Mouse (Mus musculus): ENCODE measurements around the gene Cfap69. TPM values are rescaled to one million over a fixed set of nuclear protein-coding genes. Genes with fewer than 3 reads are reported as not detected.

The Cfap69 gene
- 1.6 and 1.9 TPM in 2 replicates for polyA plus RNA-seq (2015; fragmentation: Nextera tagmentation; extraction: Ambion mirVana)

DNA sequence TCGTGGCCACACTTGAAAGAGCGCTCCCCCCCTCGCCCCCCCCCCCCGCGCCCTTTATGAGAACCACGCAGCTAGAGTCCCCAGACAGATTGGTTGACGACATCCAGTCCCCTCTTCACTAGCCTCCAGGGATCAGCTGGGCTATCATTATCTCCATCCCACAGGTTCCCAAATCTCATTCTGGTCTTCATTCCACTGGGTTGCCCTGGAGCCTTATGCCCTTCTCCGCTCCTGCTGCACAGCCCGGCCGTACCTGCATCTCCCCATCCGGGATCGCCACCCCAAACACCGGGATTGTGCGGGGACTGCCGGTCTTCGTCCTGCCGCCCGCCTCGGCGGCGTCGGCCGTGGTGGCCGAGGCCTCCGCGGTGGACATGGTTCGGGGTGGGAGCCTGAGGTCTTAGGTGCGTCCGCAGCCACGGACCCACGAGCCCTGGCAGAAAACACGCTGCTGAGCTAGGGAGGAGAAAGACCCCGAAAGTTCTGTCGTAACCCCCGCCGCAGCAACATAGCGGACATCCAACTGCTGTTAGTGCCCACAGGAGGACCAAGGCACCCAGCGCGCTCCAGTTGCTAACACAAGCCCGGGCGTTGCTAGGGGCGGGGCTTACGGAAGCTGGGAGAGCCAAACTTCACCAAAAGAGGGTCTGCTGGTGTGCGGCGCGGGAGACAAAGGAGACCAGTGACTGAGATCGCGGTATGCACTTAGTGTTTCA is at the start of gene Cfap69:
Gene Cfap69, minus strand, starts transcription at position 585 of the 716 bp plus-strand sequence.
- peak within 1 kb of the TSS; percentile 64 for H3K9ac ChIP-seq
- no peak within 1 kb of the TSS for H3K27ac ChIP-seq
- peak within 1 kb of the TSS; percentile 98 for H3K4me2 ChIP-seq
- no peaks in the 10 kb centered on the region for H3K9me3 ChIP-seq (replicated peaks)
- H3K36me3 ChIP-seq: no peaks in the 10 kb centered on the region
- under 1% methylated on average over 48 of the region's 48 CpGs for WGBS
- H3K4me3 ChIP-seq: peak within 1 kb of the TSS; percentile 76
- H3K4me1 ChIP-seq (replicated peaks): peaks cover 7% of the 10 kb centered on the region; the same call in 1 of the 2 replicates
- ATAC-seq (replicated peaks; ENCODE audit: insufficient number of reproducible peaks, insufficient read depth, low FRiP score, low read depth): peak; percentile 90
- H3K27me3 ChIP-seq: 0 out of 2 replicates have a peak, but pooled peaks cover 7% of the 10 kb centered on the region

DNA sequence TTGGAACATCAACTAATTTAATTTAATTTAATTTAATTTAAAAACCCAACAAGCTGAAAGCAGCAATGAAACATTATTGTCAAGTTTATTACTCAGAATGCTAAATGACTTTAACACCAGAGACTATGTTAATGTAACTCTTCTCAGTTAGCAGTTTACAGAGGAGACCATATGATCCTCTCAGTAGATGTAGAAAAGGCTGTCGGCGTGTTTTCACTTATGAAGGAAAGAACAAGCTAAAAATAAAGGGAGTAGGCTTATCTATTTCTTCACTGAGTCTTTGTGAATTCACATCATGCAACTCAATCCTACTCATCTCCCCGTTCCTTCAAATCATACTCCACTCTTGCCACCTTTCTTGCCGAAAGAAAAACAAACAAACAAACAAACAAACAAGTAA is 47.0 kb upstream of the Cfap69 start:
- no peak for ATAC-seq (replicated peaks; ENCODE audit: insufficient number of reproducible peaks, insufficient read depth, low FRiP score, low read depth)
- no peaks in the 10 kb centered on the region for H3K9me3 ChIP-seq (replicated peaks)
- 48% methylated on average over 4 of the region's 4 CpGs for WGBS

DNA sequence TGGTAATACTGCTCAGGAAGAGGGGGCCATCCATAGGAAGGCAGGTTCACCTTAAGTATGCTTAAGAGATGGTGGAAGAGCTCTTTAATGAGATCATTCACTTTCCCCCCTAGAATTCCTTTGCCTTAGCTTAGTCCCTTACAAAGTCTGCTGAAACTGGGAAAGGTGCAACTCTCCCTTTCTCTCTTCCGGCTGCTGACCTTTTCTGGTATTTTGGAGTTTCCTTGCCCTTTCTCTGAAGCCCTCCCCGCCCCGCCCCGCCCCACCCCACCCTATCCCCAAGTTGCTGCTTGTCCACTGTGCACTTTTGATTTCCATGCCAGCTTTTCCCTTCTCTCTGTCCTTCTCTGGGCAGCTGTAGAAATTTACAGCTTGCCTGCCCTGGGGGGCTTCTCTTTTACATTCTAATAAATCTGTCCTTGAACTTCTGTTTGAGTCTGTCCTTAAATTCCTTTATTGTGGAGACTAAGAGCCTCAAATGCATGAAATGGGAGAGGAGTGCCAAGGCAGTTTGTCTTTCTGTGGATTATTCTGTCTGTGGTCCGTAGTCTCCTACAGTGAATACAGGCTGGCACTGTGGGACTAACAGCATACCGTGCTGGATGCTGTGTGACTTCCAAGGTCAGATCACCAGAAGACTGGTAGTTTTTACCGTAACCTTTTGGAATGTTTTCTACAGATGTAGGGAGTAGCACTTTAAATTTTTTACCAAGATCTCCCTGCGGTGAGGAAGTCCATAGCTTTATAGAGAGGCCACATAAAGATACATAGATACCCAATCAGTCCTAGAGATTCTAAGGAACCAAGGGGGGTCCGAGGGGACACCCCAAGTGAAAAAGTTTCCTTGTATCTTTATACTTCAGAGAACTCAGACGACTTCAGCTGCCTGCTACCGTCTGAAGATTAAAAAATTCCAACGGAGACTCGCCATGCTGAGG is 43.6 kb upstream of the Cfap69 start:
- ATAC-seq (replicated peaks; ENCODE audit: insufficient number of reproducible peaks, insufficient read depth, low FRiP score, low read depth): no peak
- Histone ChIP-seq H3K9me3 (replicated peaks) (no peaks in the 10 kb centered on the region), H3K4me3 (no peak overlapping the region), H3K27me3 (no peaks in the 10 kb centered on the region), H3K9ac (no peak overlapping the region), H3K36me3 (no peaks in the 10 kb centered on the region), H3K4me2 (no peak overlapping the region), H3K4me1 (replicated peaks) (no peaks in the 10 kb centered on the region), H3K27ac (no peak overlapping the region)
- whole genome bisulfite sequencing: 63% methylated on average over 13 of the region's 13 CpGs

More for the DNA sequence above, 47.0 kb upstream of the Cfap69 start:
- H3K27ac ChIP-seq: no peak overlapping the region
- no peak overlapping the region for H3K4me2 ChIP-seq
- H3K4me1 ChIP-seq (replicated peaks): no peaks in the 10 kb centered on the region
- H3K36me3 ChIP-seq: no peaks in the 10 kb centered on the region
- no peak overlapping the region for H3K4me3 ChIP-seq
- no peaks in the 10 kb centered on the region for H3K27me3 ChIP-seq
- no peak overlapping the region for H3K9ac ChIP-seq

DNA sequence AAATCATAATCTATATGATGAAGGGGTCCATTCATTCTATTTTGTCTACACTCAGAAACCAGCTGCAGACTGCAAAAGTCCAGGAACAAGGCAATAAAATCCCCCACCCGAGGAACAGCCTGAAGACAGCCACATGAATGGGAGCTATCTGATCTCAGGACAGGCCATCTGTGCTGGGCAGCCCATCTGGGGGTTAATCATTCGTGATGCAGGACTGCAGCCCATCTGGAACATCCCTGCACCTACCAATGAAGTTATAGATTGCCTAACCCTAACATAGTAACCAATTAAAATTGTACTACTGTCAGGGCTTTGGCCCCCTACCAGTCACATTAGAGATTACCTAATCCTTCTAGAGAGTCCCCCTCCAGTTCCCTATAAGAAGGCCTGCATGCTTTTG is 41.0 kb upstream of the Cfap69 start:
- no peaks in the 10 kb centered on the region for H3K36me3 ChIP-seq
- no peak overlapping the region for H3K4me3 ChIP-seq
- no peaks in the 10 kb centered on the region for H3K4me1 ChIP-seq (replicated peaks)
- H3K4me2 ChIP-seq: no peak overlapping the region
- no peak overlapping the region for H3K9ac ChIP-seq
- no peaks in the 10 kb centered on the region for H3K27me3 ChIP-seq
- H3K9me3 ChIP-seq (replicated peaks): no peaks in the 10 kb centered on the region
- 40% methylated on average over 2 of the region's 2 CpGs for WGBS
- no peak for ATAC-seq (replicated peaks; ENCODE audit: insufficient number of reproducible peaks, insufficient read depth, low FRiP score, low read depth)
- no peak overlapping the region for H3K27ac ChIP-seq

DNA sequence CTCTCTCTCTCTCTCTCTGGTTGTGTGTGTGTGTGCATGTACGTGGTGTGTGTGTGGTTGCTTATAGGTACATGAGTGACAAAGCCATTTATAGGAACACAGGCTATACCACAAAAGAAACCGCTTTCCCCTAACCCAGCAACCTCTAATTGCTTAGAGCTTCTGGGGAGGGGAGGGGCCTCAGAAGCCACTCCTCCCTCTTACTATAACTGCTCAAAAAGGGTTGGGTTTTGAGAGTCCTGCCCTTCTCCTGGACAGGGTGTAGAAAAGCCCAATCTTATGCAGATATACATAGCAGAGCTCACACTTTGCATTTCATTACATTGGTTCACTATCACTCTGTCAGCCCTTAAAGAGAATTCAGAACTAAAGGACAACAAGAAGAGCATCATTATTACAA is 36.3 kb upstream of the Cfap69 start:
- Histone ChIP-seq H3K4me2 (no peak overlapping the region), H3K9ac (no peak overlapping the region), H3K4me1 (replicated peaks) (no peaks in the 10 kb centered on the region), H3K36me3 (no peaks in the 10 kb centered on the region), H3K27ac (no peak overlapping the region), H3K9me3 (replicated peaks) (no peaks in the 10 kb centered on the region), H3K4me3 (no peak overlapping the region), H3K27me3 (no peaks in the 10 kb centered on the region)
- no peak for ATAC-seq (replicated peaks; ENCODE audit: insufficient number of reproducible peaks, insufficient read depth, low FRiP score, low read depth)
- 67% methylated on average over 2 of the region's 2 CpGs for WGBS

DNA sequence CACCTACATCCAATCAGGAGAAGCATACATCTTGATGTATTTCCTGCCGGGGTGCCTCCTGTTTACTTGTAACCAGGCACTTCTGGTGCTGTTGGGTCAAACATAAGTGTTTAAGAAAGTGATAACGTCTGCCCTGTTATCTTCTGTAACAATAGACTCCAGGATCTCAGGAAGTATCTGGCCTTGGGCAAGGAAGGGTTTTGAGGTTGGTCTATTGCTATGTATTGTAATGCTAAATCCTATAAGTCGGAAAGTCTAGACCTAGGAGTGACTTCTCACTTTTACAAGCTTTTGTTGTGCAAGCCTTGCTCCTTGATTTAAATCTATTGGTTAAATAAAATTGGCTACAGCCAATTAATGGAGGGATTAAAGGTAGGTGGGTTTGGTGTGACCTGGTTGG is 34.8 kb upstream of the Cfap69 start:
- no peak overlapping the region for H3K4me2 ChIP-seq
- no peak overlapping the region for H3K9ac ChIP-seq
- no peaks in the 10 kb centered on the region for H3K4me1 ChIP-seq (replicated peaks)
- H3K27me3 ChIP-seq: no peaks in the 10 kb centered on the region
- no peak overlapping the region for H3K4me3 ChIP-seq
- H3K36me3 ChIP-seq: no peaks in the 10 kb centered on the region
- 47% methylated on average over 3 of the region's 3 CpGs for WGBS
- ATAC-seq (replicated peaks; ENCODE audit: insufficient number of reproducible peaks, insufficient read depth, low FRiP score, low read depth): no peak
- H3K27ac ChIP-seq: no peak overlapping the region
- H3K9me3 ChIP-seq (replicated peaks): no peaks in the 10 kb centered on the region

DNA sequence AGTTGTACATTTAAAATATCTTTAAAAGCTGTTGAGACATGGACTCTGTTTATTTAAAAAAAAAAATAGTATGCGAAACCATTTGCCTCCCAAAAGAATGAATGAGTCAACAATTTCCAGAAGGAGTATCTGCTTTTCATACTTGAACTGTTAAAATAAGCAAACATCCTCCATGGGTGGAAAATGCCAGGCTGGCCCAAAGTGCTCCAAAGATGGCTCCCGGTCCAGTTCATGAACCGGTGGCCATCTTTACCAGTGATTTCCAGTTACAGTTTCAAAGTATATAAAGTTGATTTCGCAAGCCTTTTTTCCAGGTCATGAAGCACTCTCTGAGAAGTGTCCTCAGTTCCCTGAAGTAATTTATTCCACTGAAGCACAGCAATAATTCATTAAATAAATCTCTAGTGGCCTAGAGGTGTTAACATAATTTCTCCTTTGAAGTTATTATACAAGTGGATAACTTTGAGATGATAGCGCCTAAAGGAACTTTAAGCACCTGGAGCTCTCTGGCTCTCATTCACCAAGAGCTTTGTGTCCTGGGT is 31.4 kb upstream of the Cfap69 start:
- Histone ChIP-seq H3K4me3 (no peak overlapping the region), H3K27ac (no peak overlapping the region), H3K36me3 (no peaks in the 10 kb centered on the region), H3K9me3 (replicated peaks) (no peaks in the 10 kb centered on the region), H3K4me2 (no peak overlapping the region), H3K9ac (no peak overlapping the region), H3K4me1 (replicated peaks) (0 out of 2 replicates have a peak, but pooled peaks cover 3% of the 10 kb centered on the region), H3K27me3 (no peaks in the 10 kb centered on the region)
- no peak for ATAC-seq (replicated peaks; ENCODE audit: insufficient number of reproducible peaks, insufficient read depth, low FRiP score, low read depth)
- 90% methylated on average over 5 of the region's 5 CpGs for WGBS

DNA sequence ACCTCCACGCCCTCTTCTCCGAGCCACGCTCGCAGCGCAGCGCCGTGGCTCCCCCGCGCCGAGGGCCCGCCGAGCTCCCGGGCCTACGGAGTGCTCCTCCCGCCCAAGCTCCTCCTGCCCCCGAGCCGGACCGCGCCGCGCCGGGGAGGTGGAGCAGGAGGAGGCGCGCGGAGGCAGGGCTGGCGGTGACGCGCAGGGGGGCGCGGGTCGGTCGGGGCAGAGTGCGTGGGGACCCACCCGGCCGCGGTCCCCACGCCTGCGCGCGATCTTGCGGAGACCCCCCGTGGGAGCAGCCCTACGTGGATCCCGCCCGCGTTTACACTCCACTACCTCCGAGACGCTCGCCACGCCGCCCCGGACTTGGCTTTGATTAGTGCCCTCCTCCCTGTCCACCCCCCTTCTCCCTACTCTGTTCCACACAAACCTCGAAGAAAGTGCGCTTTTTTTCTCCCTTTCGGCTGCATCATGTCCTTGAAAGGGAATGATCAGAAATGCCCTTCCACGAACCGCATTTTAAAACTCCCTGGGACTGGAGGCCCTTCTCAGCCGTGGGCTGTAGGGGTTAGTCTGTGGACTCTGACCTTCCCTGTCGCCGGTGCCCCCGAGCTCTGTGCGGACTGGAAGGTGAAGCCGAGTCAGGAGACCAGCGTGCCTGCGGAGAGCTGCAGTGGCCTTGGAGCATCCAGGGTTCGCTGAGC is 30.1 kb upstream of the Cfap69 start, which contains the start of gene Steap2:
Gene Steap2, minus strand, starts transcription at position 623 of the 698 bp plus-strand sequence.
- under 1% methylated on average over 56 of the region's 66 CpGs for WGBS
- H3K27me3 ChIP-seq: no peaks in the 10 kb centered on the region

DNA sequence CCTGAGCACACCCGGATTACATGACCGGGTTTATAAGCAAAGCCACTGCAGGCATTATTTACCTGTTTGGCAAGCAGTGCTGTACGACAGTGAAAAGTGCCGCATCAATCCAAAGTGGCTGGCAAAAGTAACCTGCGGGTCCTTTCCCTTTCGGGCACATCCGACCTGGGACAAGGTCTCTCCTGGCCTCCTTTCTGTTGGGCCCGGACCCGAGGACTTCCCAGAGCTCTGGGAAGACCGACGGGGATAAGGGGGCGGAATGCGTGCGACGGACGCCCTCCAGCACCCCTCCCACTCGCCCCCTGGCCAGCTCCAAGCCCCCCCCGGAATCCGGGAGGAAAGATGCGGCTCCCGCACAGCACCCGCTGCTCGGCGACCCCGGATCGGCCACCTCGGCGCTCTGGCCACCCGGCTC is 29.5 kb upstream of the Cfap69 start:
- no peaks in the 10 kb centered on the region for H3K27me3 ChIP-seq
- no peaks in the 10 kb centered on the region for H3K36me3 ChIP-seq
- peak overlapping the region; percentile 90 for H3K4me3 ChIP-seq
- H3K4me1 ChIP-seq (replicated peaks): 0 out of 2 replicates have a peak, but pooled peaks cover 3% of the 10 kb centered on the region
- peak overlapping the region; percentile 79 for H3K9ac ChIP-seq
- peak overlapping the region; percentile 92 for H3K4me2 ChIP-seq
- H3K9me3 ChIP-seq (replicated peaks): no peaks in the 10 kb centered on the region
- ATAC-seq (replicated peaks; ENCODE audit: insufficient number of reproducible peaks, insufficient read depth, low FRiP score, low read depth): peak; percentile 29; the same call in 1 of the 2 replicates
- WGBS: under 1% methylated on average over 28 of the region's 29 CpGs
- no peak overlapping the region for H3K27ac ChIP-seq

More for the DNA sequence above, 30.1 kb upstream of the Cfap69 start, which contains the start of gene Steap2:
- 0 out of 2 replicates have a peak, but pooled peaks cover 3% of the 10 kb centered on the region for H3K4me1 ChIP-seq (replicated peaks)
- ATAC-seq (replicated peaks; ENCODE audit: insufficient number of reproducible peaks, insufficient read depth, low FRiP score, low read depth): peak; percentile 90
- peak within 1 kb of the TSS; percentile 92 for H3K4me2 ChIP-seq
- H3K36me3 ChIP-seq: no peaks in the 10 kb centered on the region
- H3K9ac ChIP-seq: peak within 1 kb of the TSS; percentile 79
- peak within 1 kb of the TSS; percentile 90 for H3K4me3 ChIP-seq
- no peaks in the 10 kb centered on the region for H3K9me3 ChIP-seq (replicated peaks)
- H3K27ac ChIP-seq: no peak within 1 kb of the TSS

DNA sequence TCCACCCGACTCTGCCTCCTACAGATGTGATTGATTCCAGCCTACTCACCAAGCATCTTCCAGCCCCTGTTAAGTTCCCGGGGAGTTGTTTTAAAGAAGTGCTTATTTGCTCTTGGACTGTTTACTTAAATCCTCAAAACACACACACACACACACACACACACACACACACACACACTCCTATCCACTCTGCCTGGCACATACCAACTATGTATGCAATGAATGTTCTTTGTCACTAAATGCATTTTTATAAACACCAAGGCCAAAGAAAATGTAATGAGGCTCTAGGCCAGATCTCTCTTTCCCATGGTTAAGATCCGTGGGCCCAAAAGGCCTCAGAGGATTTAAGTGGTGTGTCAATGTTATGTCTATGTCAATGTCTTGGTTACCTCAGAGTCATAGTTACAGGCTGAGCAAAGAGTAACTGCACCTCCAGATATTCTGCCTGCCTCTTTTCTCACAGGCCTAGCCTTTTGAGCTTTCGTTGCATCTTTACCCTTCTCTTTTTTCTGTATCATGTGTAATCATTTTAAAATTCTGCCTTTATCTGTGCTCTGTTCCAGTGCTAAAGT is 28.2 kb upstream of the Cfap69 start:
- Histone ChIP-seq H3K4me1 (replicated peaks) (peaks cover 9% of the 10 kb centered on the region; the same call in 1 of the 2 replicates), H3K27ac (no peak overlapping the region), H3K4me2 (no peak overlapping the region), H3K27me3 (no peaks in the 10 kb centered on the region), H3K9ac (no peak overlapping the region), H3K4me3 (no peak overlapping the region), H3K36me3 (no peaks in the 10 kb centered on the region), H3K9me3 (replicated peaks) (no peaks in the 10 kb centered on the region)
- no peak for ATAC-seq (replicated peaks; ENCODE audit: insufficient number of reproducible peaks, insufficient read depth, low FRiP score, low read depth)
- WGBS: 59% methylated on average over 4 of the region's 4 CpGs
